Mouse (Mus musculus) MN1 (cell line): Measurements from ENCODE around the gene 1110065P20Rik.
A peak's percentile ranks its signal among the peaks of the same experiment; 100 is the strongest.

Experiments
- DNase-seq: peaks from one replicate; pipeline ENCODE4 v3.0.0-alpha.2; 2016; ENCODE audit warnings: low spot score

1110065P20Rik gene

GRCm38 (mm10) chr4:124850933-124851658 lies at the start of gene 1110065P20Rik:
Gene 1110065P20Rik, minus strand, starts transcription at chr4:124851196.
- DNase-seq: peak; percentile 73

- DNase-seq: no peak
Measured at GRCm38 (mm10) chr4:124899906-124900305, 48.9 kb upstream of the 1110065P20Rik start.

GRCm38 (mm10) chr4:124898428-124898827 lies 47.4 kb upstream of the 1110065P20Rik start:
- DNase-seq: no peak

GRCm38 (mm10) chr4:124894508-124895428 lies 43.8 kb upstream of the 1110065P20Rik start:
- peak; percentile 22 for DNase-seq

GRCm38 (mm10) chr4:124893769-124894168 lies 42.8 kb upstream of the 1110065P20Rik start:
- DNase-seq: no peak

- DNase-seq: no peak
Measured at GRCm38 (mm10) chr4:124890831-124891230, 39.8 kb upstream of the 1110065P20Rik start.

- DNase-seq: no peak
Measured at GRCm38 (mm10) chr4:124889935-124890334, 38.9 kb upstream of the 1110065P20Rik start.

GRCm38 (mm10) chr4:124888702-124889101 lies 37.7 kb upstream of the 1110065P20Rik start:
- no peak for DNase-seq

GRCm38 (mm10) chr4:124882151-124882729 lies 31.2 kb upstream of the 1110065P20Rik start:
- DNase-seq: peak; percentile 44

- peak; percentile 81 for DNase-seq
Measured at GRCm38 (mm10) chr4:124881341-124881908, 30.4 kb upstream of the 1110065P20Rik start.

- DNase-seq: peak; percentile 19
Measured at GRCm38 (mm10) chr4:124880599-124880998, 29.6 kb upstream of the 1110065P20Rik start, which contains the start of gene Epha10. Gene Epha10, plus strand, starts transcription at chr4:124880899.

- no peak for DNase-seq
Measured at GRCm38 (mm10) chr4:124872719-124873118, 21.7 kb upstream of the 1110065P20Rik start.

GRCm38 (mm10) chr4:124861283-124862188 lies 10.5 kb upstream of the 1110065P20Rik start, which contains the start of gene Maneal:
Gene Maneal, minus strand, starts transcription at chr4:124862171.
- peak; percentile 36 for DNase-seq

- DNase-seq: no peak
Measured at GRCm38 (mm10) chr4:124860446-124860845, 9.4 kb upstream of the 1110065P20Rik start.

- DNase-seq: peak; percentile 54
Measured at GRCm38 (mm10) chr4:124858370-124858769, 7.4 kb upstream of the 1110065P20Rik start.

- no peak for DNase-seq
Measured at GRCm38 (mm10) chr4:124856294-124856693, 5.3 kb upstream of the 1110065P20Rik start.

- DNase-seq: peak; percentile 92
Measured at GRCm38 (mm10) chr4:124850261-124850913, 609 bp downstream of the 1110065P20Rik start, which contains the start of gene Yrdc. Gene Yrdc, plus strand, starts transcription at chr4:124850679.

GRCm38 (mm10) chr4:124849631-124850260 lies 1.2 kb downstream of the 1110065P20Rik start:
- DNase-seq: peak; percentile 74

- DNase-seq: peak; percentile 82
Measured at GRCm38 (mm10) chr4:124847573-124847972, 3.4 kb downstream of the 1110065P20Rik start.

- peak; percentile 34 for DNase-seq
Measured at GRCm38 (mm10) chr4:124843493-124843892, 7.5 kb downstream of the 1110065P20Rik start.
